Mouse (Mus musculus): ENCODE measurements around the gene Ago3. TPM values are rescaled to one million over a fixed set of nuclear protein-coding genes. Genes with fewer than 3 reads are reported as not detected.

The Ago3 gene
- polyA plus RNA-seq, 1 experiment from 2014 or later = 15.6 TPM

GRCm38 (mm10) chr4:126283582-126283981 is 145.8 kb downstream of the Ago3 start:
- 91% methylated on average over 8 of the region's 8 CpGs for whole genome bisulfite sequencing
- H3K9me3 ChIP-seq = 0 out of 2 replicates have a peak, but pooled peaks cover 7% of the 10 kb centered on the region
- peak overlapping the region; percentile 40; the same call in 1 of the 2 replicates for H3K27ac ChIP-seq (replicated peaks)
- DNase-seq (ENCODE audit: low spot score) = no peak
- no peak overlapping the region for H3K4me3 ChIP-seq
- peaks cover 77% of the 10 kb centered on the region for H3K4me1 ChIP-seq
- peaks cover 61% of the 10 kb centered on the region for H3K27me3 ChIP-seq (replicated peaks; ENCODE audit: low read depth, poor library complexity, severe bottlenecking)
- H3K36me3 ChIP-seq (replicated peaks) = no peaks in the 10 kb centered on the region

GRCm38 (mm10) chr4:126281706-126282105 is 147.7 kb downstream of the Ago3 start:
- H3K9me3 ChIP-seq = 0 out of 2 replicates have a peak, but pooled peaks cover 7% of the 10 kb centered on the region
- no peak overlapping the region for H3K4me3 ChIP-seq
- H3K36me3 ChIP-seq (replicated peaks) = no peaks in the 10 kb centered on the region
- peak overlapping the region; percentile 79 for H3K27ac ChIP-seq (replicated peaks)
- peaks cover 75% of the 10 kb centered on the region for H3K4me1 ChIP-seq
- WGBS = 52% methylated on average over 9 of the region's 9 CpGs
- DNase-seq (ENCODE audit: low spot score) = peak; percentile 64
- peaks cover 42% of the 10 kb centered on the region for H3K27me3 ChIP-seq (replicated peaks; ENCODE audit: low read depth, poor library complexity, severe bottlenecking)

Other genes starting within 250 kb of the Ago3 start
- gene Thrap3, start 226.8 kb downstream of the Ago3 start, polyA plus RNA-seq (2016; fragmentation: Nextera tagmentation; extraction: Ambion mirVana) = 262 and 263 TPM in 2 replicates
- gene Map7d1, start 173.2 kb downstream of the Ago3 start, polyA plus RNA-seq (2016; fragmentation: Nextera tagmentation; extraction: Ambion mirVana) = 60.9 and 62.9 TPM in 2 replicates
- gene Trappc3, start 167.2 kb downstream of the Ago3 start, polyA plus RNA-seq (2016; fragmentation: Nextera tagmentation; extraction: Ambion mirVana) = 91.8 and 92.3 TPM in 2 replicates
- 7.3 and 11.2 TPM in 2 replicates for gene Col8a2, start 142.8 kb downstream of the Ago3 start, polyA plus RNA-seq (2016; fragmentation: Nextera tagmentation; extraction: Ambion mirVana)
- 92.3 and 93.2 TPM in 2 replicates for gene Adprhl2, start 107.9 kb downstream of the Ago3 start, polyA plus RNA-seq (2016; fragmentation: Nextera tagmentation; extraction: Ambion mirVana)
- 1.4 TPM in 2 replicates for gene Tekt2, start 103.9 kb downstream of the Ago3 start, polyA plus RNA-seq (2016; fragmentation: Nextera tagmentation; extraction: Ambion mirVana)
- gene Ago1, start 39.0 kb upstream of the Ago3 start, polyA plus RNA-seq (2016; fragmentation: Nextera tagmentation; extraction: Ambion mirVana) = 6.3 and 6.8 TPM in 2 replicates
- gene Ago4, start 103.9 kb upstream of the Ago3 start, polyA plus RNA-seq (2016; fragmentation: Nextera tagmentation; extraction: Ambion mirVana) = 1.3 and 1.6 TPM in 2 replicates
- gene Clspn, start 127.4 kb upstream of the Ago3 start, polyA plus RNA-seq (2016; fragmentation: Nextera tagmentation; extraction: Ambion mirVana) = 56.2 and 58.8 TPM in 2 replicates
- gene 5730409E04Rik, start 180.3 kb upstream of the Ago3 start, polyA plus RNA-seq (2016; fragmentation: Nextera tagmentation; extraction: Ambion mirVana) = 1.6 and 1.7 TPM in 2 replicates
- 587 and 594 TPM in 2 replicates for gene Psmb2, start 248.1 kb upstream of the Ago3 start, polyA plus RNA-seq (2016; fragmentation: Nextera tagmentation; extraction: Ambion mirVana)

All from embryonic facial prominence, embryonic 10.5 days (tissue).